Mouse (Mus musculus) retina, postnatal 1 day (tissue): ENCODE data around the gene Dclre1b.

Experiments used
- DNase-seq: peaks from one replicate; pipeline ENCODE4 v3.0.0-alpha.2; 2012

Gene Dclre1b

GRCm38 (mm10) chr3:103771531-103772130 lies 37.6 kb downstream of the Dclre1b start:
- no peak for DNase-seq

GRCm38 (mm10) chr3:103766789-103767188 lies 42.5 kb downstream of the Dclre1b start:
- DNase-seq = no peak

GRCm38 (mm10) chr3:103759261-103759970 lies 49.8 kb downstream of the Dclre1b start:
- no peak for DNase-seq

GRCm38 (mm10) chr3:103758456-103758855 lies 50.8 kb downstream of the Dclre1b start:
- no peak for DNase-seq

GRCm38 (mm10) chr3:103756920-103757319 lies 52.3 kb downstream of the Dclre1b start:
- no peak for DNase-seq

- DNase-seq = no peak
Observed at GRCm38 (mm10) chr3:103755351-103755750, 53.9 kb downstream of the Dclre1b start.

GRCm38 (mm10) chr3:103751558-103751957 lies 57.7 kb downstream of the Dclre1b start:
- no peak for DNase-seq
